Mouse (Mus musculus): ENCODE measurements around the gene Asic2. TPM values are rescaled to one million over a fixed set of nuclear protein-coding genes. Genes with fewer than 3 reads are reported as not detected.

Gene Asic2
- total RNA-seq, 2 experiments from 2014 or later, result 82.0 to 86.5 TPM

GRCm38 (mm10) chr11:81771195-81771895 is 196.9 kb downstream of the Asic2 start:
- DNase-seq (ENCODE audit: extremely low spot score in 1 of 2, low spot score in 2 of 2), result no peak
- intact Hi-C loops (cut with DNase I), result loop anchor here (10.0 kb wide), 1 partner anchor 193 kb away; the partner anchor contains the start of gene Asic2

- intact Hi-C loops (cut with DNase I), result loop anchor here (5.0 to 10.0 kb wide), 2 partner anchors 132 to 195 kb away; partner anchors contain the start of gene Asic2
- no peak for DNase-seq (ENCODE audit: extremely low spot score in 1 of 2, low spot score in 2 of 2)
These were observed 198.5 kb downstream of the Asic2 start for GRCm38 (mm10) chr11:81769691-81770260.

GRCm38 (mm10) chr11:81768305-81768704 is 200.0 kb downstream of the Asic2 start:
- no peak for DNase-seq (ENCODE audit: extremely low spot score in 1 of 2, low spot score in 2 of 2)
- intact Hi-C loops (cut with DNase I), result loop anchor here (5.0 kb wide), 1 partner anchor 131 kb away; no protein-coding TSS in a partner anchor

GRCm38 (mm10) chr11:81767781-81768180 is 200.5 kb downstream of the Asic2 start:
- intact Hi-C loops (cut with DNase I), result loop anchor here (5.0 kb wide), 1 partner anchor 130 kb away; no protein-coding TSS in a partner anchor
- DNase-seq (ENCODE audit: extremely low spot score in 1 of 2, low spot score in 2 of 2), result peak; percentile 58 to 73

- no peak for DNase-seq (ENCODE audit: extremely low spot score in 1 of 2, low spot score in 2 of 2)
These were observed 203.0 kb downstream of the Asic2 start for GRCm38 (mm10) chr11:81765288-81765687.

GRCm38 (mm10) chr11:81764778-81765177 is 203.5 kb downstream of the Asic2 start:
- no peak for DNase-seq (ENCODE audit: extremely low spot score in 1 of 2, low spot score in 2 of 2)
- intact Hi-C loops (cut with DNase I), result loop anchor here (5.0 kb wide), 1 partner anchor 127 kb away; no protein-coding TSS in a partner anchor

More at GRCm38 (mm10) chr11:81765288-81765687, 203.0 kb downstream of the Asic2 start:
- intact Hi-C loops (cut with DNase I), result loop anchor here (5.0 kb wide), 1 partner anchor 128 kb away; no protein-coding TSS in a partner anchor

GRCm38 (mm10) chr11:81757221-81757620 is 211.0 kb downstream of the Asic2 start:
- intact Hi-C loops (cut with DNase I), result no loop called here
- no peak for DNase-seq (ENCODE audit: extremely low spot score in 1 of 2, low spot score in 2 of 2)

GRCm38 (mm10) chr11:81750876-81751275 is 217.4 kb downstream of the Asic2 start:
- intact Hi-C loops (cut with DNase I), result no loop called here

GRCm38 (mm10) chr11:81750016-81750415 is 218.2 kb downstream of the Asic2 start:
- intact Hi-C loops (cut with DNase I), result no loop called here
- DNase-seq (ENCODE audit: extremely low spot score in 1 of 2, low spot score in 2 of 2), result no peak

More at GRCm38 (mm10) chr11:81750876-81751275, 217.4 kb downstream of the Asic2 start:
- no peak for DNase-seq (ENCODE audit: extremely low spot score in 1 of 2, low spot score in 2 of 2)

- intact Hi-C loops (cut with DNase I), result no loop called here
- no peak for DNase-seq (ENCODE audit: extremely low spot score in 1 of 2, low spot score in 2 of 2)
These were observed 229.3 kb downstream of the Asic2 start for GRCm38 (mm10) chr11:81738995-81739394.

- no peak for DNase-seq (ENCODE audit: extremely low spot score in 1 of 2, low spot score in 2 of 2)
- intact Hi-C loops (cut with DNase I), result no loop called here
These were observed 230.5 kb downstream of the Asic2 start for GRCm38 (mm10) chr11:81737777-81738176.

- no peak for DNase-seq (ENCODE audit: extremely low spot score in 1 of 2, low spot score in 2 of 2)
These were observed 246.2 kb downstream of the Asic2 start for GRCm38 (mm10) chr11:81722071-81722470.

GRCm38 (mm10) chr11:81714801-81715200 is 253.5 kb downstream of the Asic2 start:
- no peak for DNase-seq (ENCODE audit: extremely low spot score in 1 of 2, low spot score in 2 of 2)
- intact Hi-C loops (cut with DNase I), result no loop called here

More at GRCm38 (mm10) chr11:81722071-81722470, 246.2 kb downstream of the Asic2 start:
- intact Hi-C loops (cut with DNase I), result no loop called here

GRCm38 (mm10) chr11:81706996-81707395 is 261.3 kb downstream of the Asic2 start:
- intact Hi-C loops (cut with DNase I), result no loop called here
- no peak for DNase-seq (ENCODE audit: extremely low spot score in 1 of 2, low spot score in 2 of 2)

GRCm38 (mm10) chr11:81698008-81698407 is 270.2 kb downstream of the Asic2 start:
- intact Hi-C loops (cut with DNase I), result no loop called here
- DNase-seq (ENCODE audit: extremely low spot score in 1 of 2, low spot score in 2 of 2), result no peak

- no peak for DNase-seq (ENCODE audit: extremely low spot score in 1 of 2, low spot score in 2 of 2)
- intact Hi-C loops (cut with DNase I), result no loop called here
These were observed 272.8 kb downstream of the Asic2 start for GRCm38 (mm10) chr11:81695501-81695900.

GRCm38 (mm10) chr11:81680511-81680910 is 287.7 kb downstream of the Asic2 start:
- no peak for DNase-seq (ENCODE audit: extremely low spot score in 1 of 2, low spot score in 2 of 2)
- intact Hi-C loops (cut with DNase I), result no loop called here

GRCm38 (mm10) chr11:81671724-81672123 is 296.5 kb downstream of the Asic2 start:
- no peak for DNase-seq (ENCODE audit: extremely low spot score in 1 of 2, low spot score in 2 of 2)
- intact Hi-C loops (cut with DNase I), result no loop called here

GRCm38 (mm10) chr11:81670436-81670835 is 297.8 kb downstream of the Asic2 start:
- intact Hi-C loops (cut with DNase I), result no loop called here
- DNase-seq (ENCODE audit: extremely low spot score in 1 of 2, low spot score in 2 of 2), result no peak

- intact Hi-C loops (cut with DNase I), result no loop called here
- peak in 1 of 2 experiments; percentile 43 for DNase-seq (ENCODE audit: extremely low spot score in 1 of 2, low spot score in 2 of 2)
These were observed 309.4 kb downstream of the Asic2 start for GRCm38 (mm10) chr11:81658850-81659249.

All from left cerebral cortex, postnatal 10 days (tissue).